Mouse (Mus musculus) erythroblast, embryonic 14.5 days (primary cell): Measurements from ENCODE around the gene Sephs1.

ENCODE experiments used
- GATA1 ChIP-seq: IDR thresholded peaks from 2 replicates; pipeline ENCODE4 v1.6.1; 2012; ENCODE audit warnings: low read length, inconsistent platforms, mixed read lengths
- TAL1 ChIP-seq: IDR thresholded peaks from 3 replicates; pipeline ENCODE4 v1.6.1; 2012; ENCODE audit warnings: low read length, inconsistent platforms, mixed read lengths

GRCm38 (mm10) chr2:4916037-4916436, 34.7 kb downstream of the Sephs1 start:
- no peak for TF ChIP-seq GATA1
- TF ChIP-seq TAL1 = no peak
